Mouse (Mus musculus): ENCODE data around the gene Aco2.

Gene Aco2

GRCm38 (mm10) chr15:81845724-81846123 is 26.4 kb upstream of the Aco2 start:
- DNase-seq (ENCODE audit: low spot score in 2 of 2): no peak

GRCm38 (mm10) chr15:81846755-81847154 is 25.4 kb upstream of the Aco2 start:
- no peak for DNase-seq (ENCODE audit: low spot score in 2 of 2)

- DNase-seq (ENCODE audit: low spot score in 2 of 2): no peak
Measured at GRCm38 (mm10) chr15:81847161-81847560, 24.9 kb upstream of the Aco2 start.

- no peak for DNase-seq (ENCODE audit: low spot score in 2 of 2)
Measured at GRCm38 (mm10) chr15:81847861-81848260, 24.2 kb upstream of the Aco2 start.

- DNase-seq (ENCODE audit: low spot score in 2 of 2): peak in 1 of 2 experiments; percentile 66
Measured at GRCm38 (mm10) chr15:81848301-81848700, 23.8 kb upstream of the Aco2 start.

- DNase-seq (ENCODE audit: low spot score in 2 of 2): no peak
Measured at GRCm38 (mm10) chr15:81849104-81849503, 23.0 kb upstream of the Aco2 start.

GRCm38 (mm10) chr15:81850718-81851117 is 21.4 kb upstream of the Aco2 start:
- no peak for DNase-seq (ENCODE audit: low spot score in 2 of 2)

GRCm38 (mm10) chr15:81851375-81851774 is 20.7 kb upstream of the Aco2 start:
- DNase-seq (ENCODE audit: low spot score in 2 of 2): no peak

GRCm38 (mm10) chr15:81852411-81853000 is 19.6 kb upstream of the Aco2 start:
- no peak for DNase-seq (ENCODE audit: low spot score in 2 of 2)

GRCm38 (mm10) chr15:81853081-81853480 is 19.0 kb upstream of the Aco2 start:
- DNase-seq (ENCODE audit: low spot score in 2 of 2): no peak

- DNase-seq (ENCODE audit: low spot score in 2 of 2): peak; percentile 79 to 89
Measured at GRCm38 (mm10) chr15:81856030-81856790, 15.9 kb upstream of the Aco2 start.

- DNase-seq (ENCODE audit: low spot score in 2 of 2): no peak
Measured at GRCm38 (mm10) chr15:81856938-81857723, 15.0 kb upstream of the Aco2 start.

- no peak for DNase-seq (ENCODE audit: low spot score in 2 of 2)
Measured at GRCm38 (mm10) chr15:81857724-81858116, 14.4 kb upstream of the Aco2 start.

- peak; percentile 78 to 96 for DNase-seq (ENCODE audit: low spot score in 2 of 2)
Measured at GRCm38 (mm10) chr15:81858138-81858516, 14.0 kb upstream of the Aco2 start.

GRCm38 (mm10) chr15:81858517-81859329 is 13.4 kb upstream of the Aco2 start, which contains the start of gene Tob2:
Gene Tob2, minus strand, starts transcription at chr15:81858796.
- peak in 1 of 2 experiments; percentile 75 for DNase-seq (ENCODE audit: low spot score in 2 of 2)

GRCm38 (mm10) chr15:81859330-81860255 is 12.5 kb upstream of the Aco2 start:
- DNase-seq (ENCODE audit: low spot score in 2 of 2): peak; percentile 96 to 97

GRCm38 (mm10) chr15:81860471-81861135 is 11.5 kb upstream of the Aco2 start:
- no peak for DNase-seq (ENCODE audit: low spot score in 2 of 2)

GRCm38 (mm10) chr15:81864238-81864637 is 7.9 kb upstream of the Aco2 start:
- DNase-seq (ENCODE audit: low spot score in 2 of 2): no peak

GRCm38 (mm10) chr15:81869985-81870384 is 2.1 kb upstream of the Aco2 start:
- no peak for DNase-seq (ENCODE audit: low spot score in 2 of 2)
